Mouse (Mus musculus) megakaryocyte, adult 5-6 weeks (primary cell): ENCODE results near the gene Kl. TPM values are rescaled to one million over a fixed set of nuclear protein-coding genes. Genes with fewer than 3 reads are reported as not detected.

Source experiments
- ATAC-seq: 2 replicates; pipeline ENCODE4 v1.8.0; 2016; ENCODE audit warnings: mild to moderate bottlenecking, inconsistent platforms; ENCODE audit not compliant: poor library complexity, severe bottlenecking
- total RNA-seq, 2 experiments: library from RNA; stranded (forward) in 1 of 2; stranded (reverse) in 1 of 2; fragments of 153-499, 151-499 nt in 1 of 2; fragments of 221-1000, 200-1000 nt in 1 of 2; gene quantifications; 2 replicates each; pipeline versions ENCODE4 v1.2.3 to v1.2.4; 2015 to 2017

Gene Kl
- total RNA-seq, 2 experiments from 2014 or later, result not detected

DNA sequence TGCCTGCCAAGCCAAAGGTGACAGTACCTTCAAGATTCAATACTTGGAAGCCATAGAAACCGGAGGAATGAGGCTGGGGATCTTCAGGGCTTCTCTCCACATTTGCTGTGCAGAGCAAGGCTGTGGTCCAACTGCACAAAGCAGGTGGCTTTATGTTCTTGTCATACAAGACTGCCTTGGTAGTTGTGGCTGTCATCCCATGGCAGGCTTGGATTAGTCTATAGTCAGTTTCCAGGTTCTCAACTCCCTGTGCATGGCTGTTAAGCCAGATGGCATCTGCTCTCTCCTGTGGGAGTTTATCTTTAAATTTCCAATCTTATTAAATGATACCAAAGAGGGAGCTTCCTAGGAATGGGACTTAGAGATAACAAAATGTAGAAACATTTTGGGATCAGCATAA, 9.2 kb downstream of the Kl start:
- ATAC-seq, result no peak

DNA sequence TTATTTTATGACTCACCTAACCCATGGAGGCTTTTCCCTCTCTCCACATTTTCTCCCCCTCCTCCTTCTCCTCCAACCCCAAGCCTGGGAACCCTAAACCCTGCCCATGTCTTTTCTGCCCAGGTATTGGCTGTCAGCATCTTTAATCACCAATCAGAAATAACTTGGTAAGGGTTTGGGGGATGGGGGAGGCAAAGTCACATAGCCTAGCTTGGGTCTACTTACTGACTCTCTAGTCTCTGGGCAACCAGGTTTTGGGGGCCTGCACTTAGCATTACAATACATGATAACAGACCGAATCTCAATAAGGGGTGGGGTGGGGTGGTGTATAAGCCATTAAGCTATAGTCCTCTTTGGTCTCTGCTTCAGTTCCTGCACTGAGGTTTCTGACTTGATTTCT, 10.3 kb downstream of the Kl start:
- ATAC-seq, result no peak

DNA sequence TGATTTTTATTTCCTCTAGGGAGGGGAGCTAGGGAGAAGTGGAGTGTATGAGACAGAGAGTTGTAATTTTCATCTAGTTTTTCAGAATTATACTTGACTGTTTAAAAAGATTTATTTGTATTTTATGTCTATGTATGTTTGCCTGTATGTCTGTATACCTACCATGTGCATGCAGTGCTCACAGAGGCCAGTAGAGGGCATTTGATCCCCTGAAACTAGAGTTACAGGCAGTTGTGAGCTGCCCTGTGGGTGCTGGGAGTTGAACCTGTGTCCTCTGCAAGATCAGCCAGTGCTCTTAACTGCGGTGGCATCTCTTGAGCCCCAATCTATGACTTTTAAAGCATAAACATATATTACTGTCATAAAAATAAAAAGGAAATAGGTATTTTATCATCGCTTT, 15.5 kb downstream of the Kl start:
- ATAC-seq, result no peak

GRCm38 (mm10) chr5:150970551-150970950, 18.1 kb downstream of the Kl start:
- no peak for ATAC-seq

GRCm38 (mm10) chr5:150971126-150971525, 18.7 kb downstream of the Kl start:
- ATAC-seq, result no peak

DNA sequence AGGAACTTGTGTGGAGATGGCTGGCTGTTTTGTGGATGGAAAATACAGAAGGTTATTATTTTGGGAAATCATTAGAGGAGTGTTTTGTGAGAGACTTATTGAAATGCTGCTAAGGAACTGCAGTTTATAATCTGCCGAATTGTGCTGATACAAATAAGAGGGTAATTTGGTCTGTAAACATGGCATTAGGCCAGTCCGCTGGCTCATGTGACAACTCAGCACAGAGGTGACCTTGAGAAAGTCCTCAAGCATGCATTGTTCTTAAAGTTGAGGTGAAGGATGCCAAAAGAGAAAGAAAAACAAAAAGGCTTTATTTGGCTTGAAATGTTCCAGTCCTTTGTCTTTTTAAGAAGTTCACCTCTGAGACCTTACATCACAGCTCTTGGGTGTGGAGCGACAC, 21.8 kb downstream of the Kl start:
- no peak for ATAC-seq

- no peak for ATAC-seq
Observed at GRCm38 (mm10) chr5:150977383-150977958, 25.1 kb downstream of the Kl start.

DNA sequence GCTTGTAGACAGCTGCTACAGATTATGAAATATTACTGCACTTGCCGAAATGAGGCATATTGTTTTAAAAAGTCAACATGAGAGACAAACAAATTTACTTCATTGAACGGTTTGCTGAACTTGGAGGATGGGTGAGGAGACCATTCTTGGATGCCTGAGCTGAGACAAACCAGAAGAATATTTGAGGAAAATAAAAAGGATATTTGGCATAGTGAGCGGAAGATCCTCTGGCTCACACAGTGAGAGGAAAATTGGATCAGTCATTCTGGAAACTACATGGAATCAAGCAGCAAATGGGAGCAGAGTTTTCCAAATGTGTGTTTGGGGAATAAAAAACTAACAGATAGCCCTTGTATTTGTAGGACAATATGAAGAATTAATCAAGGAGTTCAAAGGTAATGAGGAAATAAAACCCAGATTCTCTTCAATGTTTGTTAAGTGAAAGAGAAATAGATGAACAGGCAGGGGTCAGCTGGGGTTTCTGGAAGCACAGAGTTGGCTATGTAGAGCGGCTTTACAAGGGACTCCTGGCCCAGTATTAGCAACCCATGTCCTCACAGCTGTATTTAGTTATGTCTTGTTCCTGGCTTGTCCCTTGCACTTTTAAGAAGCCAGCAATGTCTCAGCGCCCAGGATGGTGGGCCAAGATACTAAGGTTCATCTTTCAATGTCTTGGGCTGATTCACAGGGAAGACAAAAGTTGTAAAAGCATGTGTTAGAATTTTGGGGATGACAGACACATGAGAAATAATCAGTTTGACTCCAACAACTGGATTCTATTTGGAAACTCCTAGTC, 27.1 kb downstream of the Kl start:
- no peak for ATAC-seq

GRCm38 (mm10) chr5:150982082-150982481, 29.7 kb downstream of the Kl start:
- no peak for ATAC-seq

DNA sequence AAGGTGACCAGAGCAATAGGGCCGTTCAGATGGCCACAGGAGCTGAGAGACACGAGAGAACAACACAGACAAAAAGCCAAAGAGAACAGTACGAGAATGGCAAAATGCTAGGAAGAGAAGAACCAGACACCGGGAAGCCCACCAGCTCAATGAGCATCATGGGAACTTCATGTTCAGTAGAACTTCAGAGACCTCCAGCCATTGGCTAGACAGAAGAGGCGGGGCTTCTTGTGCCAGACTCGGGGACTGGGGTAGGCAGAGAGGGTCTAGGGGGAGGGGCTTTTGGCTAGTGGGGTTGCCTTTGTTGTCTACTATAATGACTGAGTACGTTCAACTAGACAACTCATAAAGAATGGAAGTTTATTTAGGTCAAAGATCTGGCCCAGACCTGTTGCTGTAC, 41.7 kb downstream of the Kl start:
- no peak for ATAC-seq

DNA sequence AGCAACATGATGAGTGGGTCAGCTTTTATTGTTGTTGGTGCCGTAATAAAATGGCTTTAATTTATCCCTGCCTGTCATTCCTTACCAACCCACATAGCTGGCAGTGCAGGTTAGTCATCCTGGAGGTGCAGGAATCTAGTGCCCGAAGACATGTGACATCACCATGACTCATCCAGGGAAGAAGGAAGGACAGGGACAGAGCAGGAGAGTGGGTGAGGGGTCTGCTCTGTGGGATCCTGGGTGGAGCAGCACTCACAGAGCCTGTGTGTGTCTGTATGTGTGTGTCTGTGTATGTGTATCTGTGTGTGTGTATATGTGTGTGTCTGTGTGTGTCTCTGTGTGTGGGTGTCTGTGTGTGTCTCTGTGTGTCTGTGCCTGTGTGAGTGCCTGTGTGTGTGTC, 44.2 kb downstream of the Kl start:
- no peak for ATAC-seq

GRCm38 (mm10) chr5:151001111-151001510, 48.7 kb downstream of the Kl start:
- no peak for ATAC-seq

- no peak for ATAC-seq
Observed at GRCm38 (mm10) chr5:151002051-151002450, 49.6 kb downstream of the Kl start.

DNA sequence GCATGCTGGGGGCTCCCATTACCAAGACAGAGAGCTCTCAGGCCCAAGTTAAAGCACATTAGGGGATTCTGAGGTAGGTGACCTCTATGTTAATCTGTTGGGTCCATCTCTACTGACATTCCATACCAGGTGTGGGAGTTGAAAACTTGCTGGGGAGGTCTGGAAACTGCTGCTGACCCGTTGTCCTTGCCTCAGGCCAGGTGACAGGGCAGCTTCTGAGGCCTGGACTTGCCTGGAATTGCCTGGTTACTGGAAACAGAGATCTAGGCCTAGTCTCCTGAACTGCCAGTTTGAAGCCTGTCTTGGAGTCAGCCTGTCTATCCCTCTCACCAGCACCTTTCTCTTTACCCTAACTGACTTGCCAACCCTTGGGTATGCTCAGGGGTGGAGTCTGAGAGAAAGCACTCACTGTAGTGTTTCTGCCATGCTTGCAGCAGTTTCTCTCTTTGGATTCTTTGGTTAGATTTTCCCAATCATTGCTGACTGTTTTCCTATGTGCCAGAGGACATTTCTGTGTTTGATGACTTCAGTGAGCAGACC, 51.9 kb downstream of the Kl start:
- ATAC-seq, result no peak

- no peak for ATAC-seq
Observed at GRCm38 (mm10) chr5:151018450-151018849, 66.0 kb downstream of the Kl start.

GRCm38 (mm10) chr5:151018959-151019358, 66.6 kb downstream of the Kl start:
- ATAC-seq, result no peak

DNA sequence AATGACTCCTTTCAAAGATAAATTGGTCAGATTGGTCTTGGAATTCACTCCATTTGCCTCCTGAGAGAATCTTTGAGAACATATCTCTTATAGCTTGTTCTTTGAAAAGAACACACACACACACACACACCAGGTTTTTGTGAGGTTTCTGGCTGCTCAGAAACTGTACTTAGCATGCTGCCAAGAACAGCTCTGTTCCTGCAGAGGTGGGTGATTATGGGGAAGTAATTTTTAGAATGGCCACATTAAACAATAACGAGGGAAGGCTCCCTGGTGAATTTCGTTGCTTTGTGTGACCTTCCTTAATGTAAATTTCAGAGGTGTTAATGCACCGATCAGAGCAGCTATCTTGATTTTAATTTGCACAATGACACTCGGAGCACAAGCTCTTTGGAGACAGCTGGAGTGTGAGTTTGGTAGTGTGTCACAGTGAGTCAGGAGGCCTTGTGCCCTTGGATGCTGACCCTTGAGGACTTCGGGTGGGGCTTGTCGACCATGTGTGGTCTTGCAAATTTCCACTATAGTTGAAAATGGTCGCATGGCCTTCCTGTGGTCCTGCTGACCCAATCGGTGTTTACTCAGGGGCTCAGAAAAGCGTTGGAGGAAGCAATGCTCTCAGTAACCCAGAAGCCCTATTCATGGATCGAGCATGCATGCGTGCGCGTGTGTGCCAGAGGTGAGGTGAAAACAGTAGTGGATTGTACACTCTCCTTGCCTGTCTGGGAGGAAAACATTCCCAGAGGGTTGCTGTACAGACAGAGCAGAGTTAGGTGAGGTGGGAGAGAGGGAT, 67.8 kb downstream of the Kl start:
- ATAC-seq, result no peak

GRCm38 (mm10) chr5:151020831-151021230, 68.4 kb downstream of the Kl start:
- ATAC-seq, result peak; percentile 15; the same call in 1 of the 2 replicates

DNA sequence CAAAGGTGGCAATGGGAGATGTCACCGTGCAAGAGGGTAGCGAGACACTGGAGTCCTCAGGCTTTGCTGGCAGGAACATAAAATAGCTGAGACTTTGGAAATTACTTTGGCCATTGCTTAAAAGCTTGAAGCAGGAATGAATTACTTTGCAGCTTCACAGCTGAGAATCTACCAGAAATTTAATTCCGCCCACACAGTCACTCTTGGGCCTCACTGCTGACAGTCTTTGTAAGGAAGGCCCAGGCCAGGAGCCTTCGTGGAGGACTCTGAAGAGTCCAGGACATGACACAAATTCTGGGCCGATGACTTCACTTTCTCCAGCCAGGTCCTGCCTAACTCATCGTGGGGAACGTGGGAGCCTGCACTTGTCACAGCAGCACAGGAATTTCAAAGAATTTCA, 69.6 kb downstream of the Kl start:
- ATAC-seq, result no peak

- ATAC-seq, result no peak
Observed at GRCm38 (mm10) chr5:151022939-151023338, 70.5 kb downstream of the Kl start.

GRCm38 (mm10) chr5:151023461-151023860, 71.1 kb downstream of the Kl start:
- no peak for ATAC-seq

GRCm38 (mm10) chr5:151024483-151024882, 72.1 kb downstream of the Kl start:
- no peak for ATAC-seq
